Mouse (Mus musculus): ENCODE data around the gene Ctxn1. TPM values are rescaled to one million over a fixed set of nuclear protein-coding genes. Genes with fewer than 3 reads are reported as not detected.

Ctxn1 gene
- polyA plus RNA-seq, 1 experiment = 7.8 TPM

GRCm38 (mm10) chr8:4239193-4239890, 19.7 kb downstream of the Ctxn1 start:
- no peak for DNase-seq
- TF ChIP-seq CTCF (conservative IDR thresholded peaks at IDR 0.05; ENCODE audit: insufficient read depth, insufficient read length, low read depth, low read length) = no peak
- no peak for TF ChIP-seq POLR2A (IDR thresholded peaks at IDR 0.05; ENCODE audit: low read depth, low read length)
- 8% methylated on average over 19 of the region's 19 CpGs for WGBS
- Histone ChIP-seq H3K4me1 (ENCODE audit: control insufficient read depth, insufficient read depth, low read length) (peaks cover 15% of the 10 kb centered on the region), H3K27ac (ENCODE audit: insufficient read depth, low read depth, low read length) (peak overlapping the region; percentile 65), H3K4me3 (ENCODE audit: insufficient read depth, low read depth, low read length) (peak overlapping the region; percentile 65), H3K36me3 (ENCODE audit: control insufficient read depth, insufficient read depth, low read length) (no peaks in the 10 kb centered on the region), H3K27me3 (replicated peaks; ENCODE audit: control insufficient read depth, insufficient read depth, low read length) (no peaks in the 10 kb centered on the region)

- TF ChIP-seq POLR2A (IDR thresholded peaks at IDR 0.05; ENCODE audit: low read depth, low read length) (peak; percentile 12), CTCF (conservative IDR thresholded peaks at IDR 0.05; ENCODE audit: insufficient read depth, insufficient read length, low read depth, low read length) (peak; percentile 39)
- peak; percentile 100 for DNase-seq
- Histone ChIP-seq H3K36me3 (ENCODE audit: control insufficient read depth, insufficient read depth, low read length) (no peaks in the 10 kb centered on the region), H3K4me3 (ENCODE audit: insufficient read depth, low read depth, low read length) (peak within 1 kb of the TSS; percentile 65), H3K27ac (ENCODE audit: insufficient read depth, low read depth, low read length) (peak within 1 kb of the TSS; percentile 91), H3K27me3 (replicated peaks; ENCODE audit: control insufficient read depth, insufficient read depth, low read length) (no peaks in the 10 kb centered on the region), H3K4me1 (ENCODE audit: control insufficient read depth, insufficient read depth, low read length) (peaks cover 15% of the 10 kb centered on the region)
- under 1% methylated on average over 69 of the region's 71 CpGs for WGBS
Measured at GRCm38 (mm10) chr8:4238434-4239192, 20.5 kb downstream of the Ctxn1 start, which contains the start of the genes Map2k7 and Gm49320. Map2k7 (plus strand) TSS chr8:4238740. Gm49320 (plus strand) TSS chr8:4238865.

GRCm38 (mm10) chr8:4237814-4238433, 21.1 kb downstream of the Ctxn1 start:
- Histone ChIP-seq H3K4me3 (ENCODE audit: insufficient read depth, low read depth, low read length) (peak overlapping the region; percentile 65), H3K27ac (ENCODE audit: insufficient read depth, low read depth, low read length) (peak overlapping the region; percentile 81), H3K4me1 (ENCODE audit: control insufficient read depth, insufficient read depth, low read length) (peaks cover 15% of the 10 kb centered on the region), H3K36me3 (ENCODE audit: control insufficient read depth, insufficient read depth, low read length) (no peaks in the 10 kb centered on the region), H3K27me3 (replicated peaks; ENCODE audit: control insufficient read depth, insufficient read depth, low read length) (no peaks in the 10 kb centered on the region)
- no peak for TF ChIP-seq POLR2A (IDR thresholded peaks at IDR 0.05; ENCODE audit: low read depth, low read length)
- TF ChIP-seq CTCF (conservative IDR thresholded peaks at IDR 0.05; ENCODE audit: insufficient read depth, insufficient read length, low read depth, low read length) = no peak
- 10% methylated on average over 15 of the region's 15 CpGs for WGBS
- DNase-seq = peak; percentile 62

- no peak overlapping the region for H3K4me3 ChIP-seq (ENCODE audit: insufficient read depth, low read depth, low read length)
- TF ChIP-seq POLR2A (IDR thresholded peaks at IDR 0.05; ENCODE audit: low read depth, low read length) (no peak), CTCF (conservative IDR thresholded peaks at IDR 0.05; ENCODE audit: insufficient read depth, insufficient read length, low read depth, low read length) (no peak)
- no peaks in the 10 kb centered on the region; the same call in 1 of the 2 replicates for H3K27me3 ChIP-seq (replicated peaks; ENCODE audit: control insufficient read depth, insufficient read depth, low read length)
- no peaks in the 10 kb centered on the region for H3K36me3 ChIP-seq (ENCODE audit: control insufficient read depth, insufficient read depth, low read length)
- WGBS = 52% methylated on average over 10 of the region's 10 CpGs
- H3K4me1 ChIP-seq (ENCODE audit: control insufficient read depth, insufficient read depth, low read length) = 0 out of 2 replicates have a peak, but pooled peaks cover 2% of the 10 kb centered on the region
- no peak for DNase-seq
- H3K27ac ChIP-seq (ENCODE audit: insufficient read depth, low read depth, low read length) = no peak overlapping the region
Measured at GRCm38 (mm10) chr8:4230612-4231351, 28.3 kb downstream of the Ctxn1 start.

- no peak for DNase-seq
Measured at GRCm38 (mm10) chr8:4229784-4230183, 29.3 kb downstream of the Ctxn1 start.

GRCm38 (mm10) chr8:4227919-4228318, 31.2 kb downstream of the Ctxn1 start:
- H3K4me1 ChIP-seq (ENCODE audit: control insufficient read depth, insufficient read depth, low read length) = 0 out of 2 replicates have a peak, but pooled peaks cover 2% of the 10 kb centered on the region
- 92% methylated on average over 4 of the region's 4 CpGs for WGBS
- H3K4me3 ChIP-seq (ENCODE audit: insufficient read depth, low read depth, low read length) = no peak overlapping the region
- no peaks in the 10 kb centered on the region for H3K36me3 ChIP-seq (ENCODE audit: control insufficient read depth, insufficient read depth, low read length)
- no peak for DNase-seq
- no peaks in the 10 kb centered on the region; the same call in 1 of the 2 replicates for H3K27me3 ChIP-seq (replicated peaks; ENCODE audit: control insufficient read depth, insufficient read depth, low read length)
- H3K27ac ChIP-seq (ENCODE audit: insufficient read depth, low read depth, low read length) = no peak overlapping the region
- TF ChIP-seq CTCF (conservative IDR thresholded peaks at IDR 0.05; ENCODE audit: insufficient read depth, insufficient read length, low read depth, low read length) (no peak), POLR2A (IDR thresholded peaks at IDR 0.05; ENCODE audit: low read depth, low read length) (no peak)

More at GRCm38 (mm10) chr8:4229784-4230183, 29.3 kb downstream of the Ctxn1 start:
- Histone ChIP-seq H3K27ac (ENCODE audit: insufficient read depth, low read depth, low read length) (no peak overlapping the region), H3K36me3 (ENCODE audit: control insufficient read depth, insufficient read depth, low read length) (no peaks in the 10 kb centered on the region), H3K4me1 (ENCODE audit: control insufficient read depth, insufficient read depth, low read length) (0 out of 2 replicates have a peak, but pooled peaks cover 2% of the 10 kb centered on the region), H3K4me3 (ENCODE audit: insufficient read depth, low read depth, low read length) (no peak overlapping the region), H3K27me3 (replicated peaks; ENCODE audit: control insufficient read depth, insufficient read depth, low read length) (no peaks in the 10 kb centered on the region; the same call in 1 of the 2 replicates)
- TF ChIP-seq POLR2A (IDR thresholded peaks at IDR 0.05; ENCODE audit: low read depth, low read length) = no peak
- no peak for TF ChIP-seq CTCF (conservative IDR thresholded peaks at IDR 0.05; ENCODE audit: insufficient read depth, insufficient read length, low read depth, low read length)
- 80% methylated on average over 5 of the region's 5 CpGs for WGBS

All from kidney, adult 2 months (tissue).